Mouse (Mus musculus): Measurements from ENCODE around the gene Ppm1h.
A peak's percentile ranks its signal among the peaks of the same experiment; 100 is the strongest.

The Ppm1h gene

GRCm38 (mm10) chr10:122743361-122743760, 64.8 kb downstream of the Ppm1h start:
- DNase-seq (ENCODE audit: low read depth, low spot score): no peak

GRCm38 (mm10) chr10:122744970-122745369, 66.4 kb downstream of the Ppm1h start:
- no peak for DNase-seq (ENCODE audit: low read depth, low spot score)

GRCm38 (mm10) chr10:122746211-122746610, 67.6 kb downstream of the Ppm1h start:
- no peak for DNase-seq (ENCODE audit: low read depth, low spot score)

GRCm38 (mm10) chr10:122747151-122747925, 68.8 kb downstream of the Ppm1h start:
- DNase-seq (ENCODE audit: low read depth, low spot score): no peak

GRCm38 (mm10) chr10:122748361-122748951, 69.9 kb downstream of the Ppm1h start:
- no peak for DNase-seq (ENCODE audit: low read depth, low spot score)

GRCm38 (mm10) chr10:122749071-122749470, 70.5 kb downstream of the Ppm1h start:
- DNase-seq (ENCODE audit: low read depth, low spot score): no peak

GRCm38 (mm10) chr10:122749876-122750275, 71.3 kb downstream of the Ppm1h start:
- DNase-seq (ENCODE audit: low read depth, low spot score): no peak

- DNase-seq (ENCODE audit: low read depth, low spot score): peak; percentile 43
These were observed 74.7 kb downstream of the Ppm1h start for GRCm38 (mm10) chr10:122752950-122753923.

GRCm38 (mm10) chr10:122753924-122754307, 75.4 kb downstream of the Ppm1h start:
- no peak for DNase-seq (ENCODE audit: low read depth, low spot score)

GRCm38 (mm10) chr10:122754967-122755366, 76.4 kb downstream of the Ppm1h start:
- no peak for DNase-seq (ENCODE audit: low read depth, low spot score)

GRCm38 (mm10) chr10:122756879-122757530, 78.4 kb downstream of the Ppm1h start:
- DNase-seq (ENCODE audit: low read depth, low spot score): no peak

GRCm38 (mm10) chr10:122757727-122758126, 79.2 kb downstream of the Ppm1h start:
- DNase-seq (ENCODE audit: low read depth, low spot score): no peak

GRCm38 (mm10) chr10:122758346-122758745, 79.8 kb downstream of the Ppm1h start:
- peak; percentile 40 for DNase-seq (ENCODE audit: low read depth, low spot score)

GRCm38 (mm10) chr10:122759729-122760128, 81.2 kb downstream of the Ppm1h start:
- DNase-seq (ENCODE audit: low read depth, low spot score): no peak

- DNase-seq (ENCODE audit: low read depth, low spot score): no peak
These were observed 82.1 kb downstream of the Ppm1h start for GRCm38 (mm10) chr10:122760469-122761307.

- no peak for DNase-seq (ENCODE audit: low read depth, low spot score)
These were observed 84.4 kb downstream of the Ppm1h start for GRCm38 (mm10) chr10:122762772-122763511.

GRCm38 (mm10) chr10:122763596-122763995, 85.0 kb downstream of the Ppm1h start:
- DNase-seq (ENCODE audit: low read depth, low spot score): no peak

GRCm38 (mm10) chr10:122764653-122765052, 86.1 kb downstream of the Ppm1h start:
- DNase-seq (ENCODE audit: low read depth, low spot score): no peak

GRCm38 (mm10) chr10:122765521-122765920, 87.0 kb downstream of the Ppm1h start:
- no peak for DNase-seq (ENCODE audit: low read depth, low spot score)

- no peak for DNase-seq (ENCODE audit: low read depth, low spot score)
These were observed 87.4 kb downstream of the Ppm1h start for GRCm38 (mm10) chr10:122765992-122766391.
